Mouse (Mus musculus): ENCODE measurements around the gene Midn.

The Midn gene

DNA sequence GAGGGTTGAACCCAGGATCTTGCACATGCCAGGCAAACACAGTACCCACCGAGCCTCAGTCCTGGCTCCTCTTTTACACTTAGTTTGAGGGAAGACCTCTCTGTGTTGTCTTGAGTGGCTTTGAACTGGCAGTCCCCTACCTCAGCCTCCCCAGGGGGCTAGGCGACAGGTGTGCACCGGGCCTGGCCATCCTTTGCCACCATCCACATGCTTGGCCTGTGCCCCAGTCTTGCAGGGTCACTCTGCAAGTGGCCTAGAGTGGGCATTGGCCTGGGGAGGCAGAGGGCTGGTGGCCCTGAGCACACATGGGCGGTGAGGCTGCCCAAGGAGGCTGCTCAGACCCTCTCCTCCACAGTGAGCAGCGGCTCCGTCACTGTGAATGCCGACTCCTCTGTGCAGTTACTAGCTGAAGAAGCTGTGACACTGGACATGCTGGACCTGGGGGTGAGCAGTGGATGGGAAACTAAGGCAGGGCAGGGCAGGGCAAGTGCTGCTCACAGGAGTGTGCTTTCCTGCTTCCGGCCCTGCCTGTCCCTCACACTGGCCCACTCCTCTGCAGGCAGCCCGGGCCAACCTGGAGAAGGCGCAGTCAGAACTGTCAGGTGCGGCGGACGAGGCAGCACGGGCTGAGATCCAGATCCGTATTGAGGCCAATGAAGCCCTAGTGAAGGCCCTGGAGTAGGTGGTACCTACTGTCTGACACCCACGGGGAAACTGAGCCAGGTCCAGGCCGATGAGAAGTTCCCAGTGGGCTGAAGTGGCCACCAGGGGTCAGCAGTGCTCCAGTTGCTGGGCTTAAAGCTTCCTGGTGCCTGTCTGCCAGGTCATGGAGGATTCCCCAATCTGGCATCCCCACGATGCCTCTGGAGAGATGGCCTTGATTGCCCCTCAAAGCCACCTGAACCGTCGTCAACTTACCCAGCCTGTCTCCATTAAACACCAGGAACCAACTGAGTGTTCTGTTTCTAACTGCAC is 2.9 kb upstream of the Midn start:
- DNase-seq, result peak; percentile 86 to 92

DNA sequence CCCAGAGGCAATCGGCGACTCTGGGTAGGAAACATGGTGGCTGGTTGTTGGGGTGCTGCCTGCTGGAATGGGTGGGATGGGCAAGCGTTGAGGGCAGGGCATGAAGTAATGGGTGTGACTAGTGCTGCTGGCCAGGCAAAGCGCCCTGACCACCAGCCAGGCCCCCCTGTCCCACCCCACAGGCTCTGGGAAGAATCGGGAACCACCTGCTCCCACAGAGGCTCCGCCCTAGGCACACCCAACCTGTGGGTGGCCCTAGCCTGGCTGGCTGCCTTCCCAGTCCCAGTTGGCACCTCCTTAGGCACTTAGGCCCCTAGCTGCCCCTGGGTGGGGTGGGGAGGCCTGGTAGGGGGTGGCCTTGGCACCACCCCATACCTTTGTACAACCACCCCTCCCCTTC is 2.2 kb upstream of the Midn start:
- DNase-seq, result peak; percentile 54 to 69

DNA sequence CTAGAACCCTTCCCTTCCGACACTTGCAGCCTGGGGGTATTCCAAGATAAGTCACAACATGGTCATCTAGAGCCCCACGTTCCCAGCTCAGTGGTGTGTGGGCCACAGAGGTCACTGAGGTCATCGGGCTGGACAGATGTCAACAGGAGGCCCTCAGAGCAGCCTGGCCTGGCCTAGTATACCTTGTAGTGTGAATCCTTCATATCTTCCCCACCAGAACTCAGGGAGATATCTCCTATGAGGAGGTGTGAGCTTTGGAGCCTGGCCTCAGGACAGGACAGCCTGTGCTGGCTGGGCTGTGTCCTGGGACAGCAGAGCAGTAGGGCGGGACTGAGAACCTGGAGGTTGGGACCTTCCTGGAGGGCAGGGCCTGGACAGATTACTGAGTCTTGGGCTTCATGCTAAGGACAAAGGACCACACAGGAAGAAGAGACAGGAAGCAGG is 1.5 kb upstream of the Midn start:
- DNase-seq, result peak in 1 of 2 experiments; percentile 33

DNA sequence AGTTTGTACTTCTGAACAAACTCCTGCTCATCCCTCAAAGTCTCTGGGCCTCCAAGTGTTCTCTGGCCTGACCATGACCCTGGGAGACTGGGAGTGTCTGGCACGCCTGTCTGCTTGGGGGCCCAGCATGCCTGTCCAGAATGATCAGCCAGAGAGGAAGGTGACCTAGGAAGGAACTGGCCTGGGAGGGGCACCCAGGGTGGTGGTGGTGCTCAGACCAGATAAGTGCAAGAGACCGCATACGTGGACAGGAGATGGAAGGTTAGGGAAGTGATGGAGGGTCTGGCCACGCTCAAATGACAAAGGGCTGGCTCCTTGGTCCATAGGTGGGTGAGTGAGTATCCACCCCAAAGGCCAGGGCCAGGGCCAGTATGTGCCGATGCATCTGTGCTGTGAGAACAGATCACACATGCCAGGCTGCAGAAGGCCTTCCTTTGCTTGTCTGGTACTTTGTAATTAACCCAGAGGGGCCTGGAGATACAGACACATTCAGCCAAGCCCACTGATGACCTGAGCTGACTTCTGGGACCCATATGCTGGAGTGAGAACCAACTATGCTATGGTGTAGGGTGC is 840 bp upstream of the Midn start:
- DNase-seq, result peak in 1 of 2 experiments; percentile 36

DNA sequence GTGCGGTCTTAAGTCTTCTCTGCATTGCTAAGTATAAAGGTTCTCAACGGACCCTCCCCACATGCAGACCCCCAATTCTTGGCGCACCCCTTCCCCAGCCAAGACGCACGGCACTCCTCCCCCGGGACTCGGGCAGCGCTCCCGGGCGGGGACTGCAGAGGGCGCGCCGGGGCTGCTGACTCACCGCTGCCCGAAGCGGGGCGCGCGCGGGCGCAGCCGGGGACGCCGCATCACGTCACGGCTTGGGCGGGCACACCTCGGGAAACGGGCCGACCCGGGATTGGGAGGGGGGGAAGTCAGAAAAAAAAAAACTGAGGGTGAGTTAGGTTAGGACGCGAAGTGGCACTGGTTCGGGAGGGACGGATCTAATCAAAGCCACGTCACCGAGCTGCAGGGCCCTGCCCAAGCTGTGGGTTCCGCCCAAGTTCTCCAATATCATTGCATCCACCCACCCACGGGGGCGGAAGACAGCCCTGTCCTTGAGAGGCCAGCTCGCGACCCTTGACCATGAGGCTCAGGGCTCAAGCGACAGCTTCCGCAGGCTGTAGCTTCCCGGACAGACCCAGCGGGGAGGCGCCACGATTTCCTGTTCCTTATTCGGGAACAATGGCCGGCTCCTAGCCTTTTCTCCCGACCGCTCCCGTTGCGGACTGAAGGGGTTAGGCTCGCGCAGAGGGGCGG is 678 bp downstream of the Midn start:
- DNase-seq, result peak; percentile 95 to 97

DNA sequence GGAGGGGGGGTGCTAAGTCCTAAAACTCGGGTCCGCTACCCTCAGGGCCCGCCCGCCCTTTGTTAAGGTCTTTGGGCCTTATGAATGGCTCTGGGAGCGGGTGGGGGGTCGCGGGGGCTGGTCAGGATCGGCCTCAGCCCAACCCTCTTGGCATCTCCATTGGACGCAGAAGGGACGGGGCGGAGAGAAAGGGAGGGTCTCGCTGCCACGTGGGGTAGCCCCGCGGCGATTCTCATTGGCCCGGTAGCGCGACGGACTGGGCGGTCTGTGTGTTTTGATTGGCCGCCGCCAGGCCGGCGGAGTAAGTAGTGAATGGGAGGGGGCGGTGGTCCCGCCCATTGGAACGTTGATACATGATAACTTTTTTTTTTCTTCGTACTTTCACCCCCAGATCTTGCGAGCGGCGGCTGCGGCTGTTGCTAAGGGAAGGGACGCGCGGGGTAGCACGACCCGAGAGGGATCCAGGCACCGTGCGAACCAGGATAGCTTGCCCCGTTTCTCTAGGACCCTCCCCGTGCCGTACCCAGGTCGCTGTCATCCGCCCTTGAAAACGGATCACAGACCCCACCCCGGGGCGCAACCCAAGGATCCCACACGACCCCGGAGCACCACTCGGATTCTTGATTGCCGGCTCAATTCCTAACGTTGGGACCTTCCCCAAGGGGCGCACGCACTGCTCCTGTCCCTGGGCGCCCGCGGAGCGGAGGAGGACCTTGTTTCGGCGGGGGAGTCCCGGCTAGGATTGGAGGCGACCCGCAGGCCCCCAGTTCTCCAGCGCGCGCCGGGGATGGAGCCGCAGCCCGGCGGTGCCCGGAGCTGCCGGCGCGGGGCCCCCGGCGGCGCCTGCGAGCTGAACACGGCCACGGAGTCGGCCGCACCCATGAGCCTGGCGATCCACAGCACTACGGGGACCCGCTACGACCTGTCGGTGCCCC is 1.5 kb downstream of the Midn start:
- peak; percentile 98 to 99 for DNase-seq

DNA sequence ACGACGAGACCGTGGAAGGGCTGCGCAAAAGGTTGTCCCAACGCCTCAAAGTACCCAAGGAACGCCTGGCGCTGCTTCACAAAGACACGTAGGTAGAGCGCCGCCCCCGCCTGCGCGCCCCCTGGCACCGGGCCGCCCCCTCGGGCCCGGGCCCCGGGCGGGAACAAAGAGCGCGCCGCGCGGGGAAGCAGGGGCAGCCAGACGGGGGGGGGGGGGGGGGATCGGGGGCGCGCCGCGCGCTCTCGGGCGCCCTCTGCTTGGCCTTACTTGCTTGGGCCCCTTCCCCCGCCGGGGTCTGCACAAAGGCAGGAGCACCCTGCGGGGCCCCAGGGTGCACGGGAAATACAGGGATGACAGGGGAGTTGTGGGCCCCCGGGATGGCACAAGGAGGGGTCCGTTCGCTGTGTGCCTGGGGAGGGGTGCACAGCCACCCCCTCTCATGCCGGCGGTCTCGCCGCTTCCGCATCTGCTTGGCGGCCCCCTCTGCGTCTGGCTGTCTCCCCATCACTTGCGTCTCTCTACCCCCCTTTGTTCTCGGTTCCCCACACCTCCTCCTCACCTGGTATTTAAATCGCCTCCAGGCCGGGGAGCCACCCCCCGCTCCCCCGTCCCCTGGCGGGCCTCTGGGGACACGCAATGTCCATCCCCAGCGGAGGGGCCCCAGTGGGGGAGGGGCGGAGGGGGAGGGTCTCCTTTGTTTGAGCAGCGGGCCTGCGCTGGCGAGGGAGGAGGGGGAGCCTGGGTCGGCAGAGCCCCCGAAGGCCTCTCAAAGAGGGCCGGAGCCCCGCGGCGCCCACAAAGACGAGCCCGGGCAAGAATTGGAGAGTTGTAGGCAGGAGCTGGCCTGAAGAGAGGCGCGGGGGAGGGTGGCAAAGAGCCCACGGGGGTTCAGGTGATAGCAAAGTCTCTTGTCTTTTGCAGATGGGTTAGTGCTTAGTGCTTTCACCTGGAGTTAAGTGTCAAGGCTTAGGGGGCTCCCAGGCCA is 2.4 kb downstream of the Midn start:
- peak; percentile 80 to 82 for DNase-seq

DNA sequence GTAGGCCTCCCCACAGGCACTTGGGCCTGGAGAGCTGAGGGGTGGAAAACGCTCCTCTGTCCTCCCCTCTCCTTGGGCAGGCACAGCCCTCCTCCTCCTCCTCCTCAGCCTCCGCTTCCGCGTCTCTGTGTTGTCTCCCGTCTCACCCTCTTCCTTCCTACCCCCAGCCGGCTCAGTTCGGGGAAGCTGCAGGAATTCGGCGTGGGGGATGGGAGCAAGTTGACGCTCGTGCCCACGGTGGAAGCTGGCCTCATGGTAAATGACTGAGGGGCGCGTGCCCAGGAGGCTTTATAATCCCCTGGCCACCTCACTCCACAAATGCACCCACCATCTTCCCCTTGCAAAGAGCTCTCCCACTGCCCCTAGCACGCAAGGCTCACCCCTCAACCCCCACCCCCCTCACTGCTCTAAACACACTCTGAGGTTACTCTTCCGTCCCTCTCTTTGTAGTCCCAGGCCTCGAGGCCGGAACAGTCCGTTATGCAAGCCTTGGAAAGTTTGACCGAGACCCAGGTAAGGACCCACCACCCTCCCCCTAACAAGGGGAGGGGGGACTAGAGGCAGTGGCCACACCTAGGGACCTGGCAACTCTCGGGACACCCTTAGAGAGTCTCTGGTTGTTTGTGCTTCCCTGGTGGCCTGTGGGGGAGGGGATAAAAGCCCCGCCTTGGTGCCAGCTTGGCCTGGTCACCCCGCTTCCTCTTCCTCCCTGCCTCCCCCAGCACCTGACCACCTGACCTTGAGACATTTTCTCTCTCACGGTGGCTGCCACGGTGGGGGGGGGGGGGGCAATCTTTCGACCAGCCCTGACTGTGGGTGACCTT is 3.4 kb downstream of the Midn start:
- DNase-seq, result peak; percentile 70 to 79

DNA sequence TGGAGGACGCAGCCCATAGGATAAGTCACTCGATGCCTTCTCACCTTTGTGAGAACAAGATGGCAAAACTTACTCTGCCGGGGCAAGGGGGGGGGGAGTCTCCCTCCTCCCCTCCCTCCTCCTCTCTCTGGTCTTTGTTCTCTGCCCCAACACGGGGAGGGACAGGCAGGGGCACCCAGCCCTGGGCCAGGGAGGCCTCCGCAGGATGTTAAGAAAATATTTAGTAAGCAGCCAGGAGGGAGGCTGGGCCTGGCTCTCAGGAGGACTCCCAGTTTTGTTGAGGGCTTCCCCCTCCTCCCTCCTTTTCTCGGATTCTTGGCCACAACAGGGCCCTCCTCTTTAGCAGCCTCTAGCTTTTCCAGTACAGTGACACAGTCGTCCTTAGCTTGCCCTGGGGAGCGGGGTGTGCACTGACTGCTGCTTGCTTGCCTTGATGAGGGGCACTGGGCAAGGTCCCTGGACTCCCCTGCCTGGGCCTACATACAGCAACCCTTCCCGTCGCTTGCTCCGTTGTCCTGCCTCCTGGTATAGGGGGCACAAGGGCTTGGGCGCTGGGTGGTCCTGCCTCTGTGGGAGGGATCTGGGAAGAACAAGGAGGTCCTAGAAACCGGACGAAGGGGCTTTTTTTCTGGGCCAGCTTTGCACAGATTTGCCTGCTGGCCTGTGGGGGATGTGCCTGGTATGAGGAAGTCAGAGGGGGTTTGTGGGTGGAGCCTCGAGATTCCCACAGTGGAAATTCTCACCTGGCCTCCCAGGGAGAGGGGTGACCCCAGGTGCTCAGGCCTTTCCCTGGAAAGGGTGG is 4.2 kb downstream of the Midn start:
- peak in 1 of 2 experiments; percentile 47 for DNase-seq

DNA sequence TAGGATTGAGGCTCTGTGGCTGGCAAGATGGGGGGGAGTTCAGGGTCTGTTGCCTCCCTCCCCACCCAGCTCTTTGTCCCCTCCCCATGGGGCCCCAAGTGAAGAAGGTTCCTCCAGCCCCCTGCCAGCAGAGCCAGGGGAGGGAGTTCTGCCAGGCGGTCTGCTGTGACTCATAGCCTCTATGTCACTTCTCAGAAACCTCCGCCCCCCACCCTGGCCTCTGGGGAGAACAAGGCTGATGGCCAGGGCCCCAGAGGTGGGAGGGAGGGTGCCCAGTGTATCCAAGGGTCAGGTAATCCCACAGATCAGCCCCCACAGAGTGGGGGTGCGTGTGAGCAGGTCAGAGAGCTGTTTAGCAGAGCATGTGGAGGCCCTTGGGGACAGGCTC is 4.8 kb downstream of the Midn start:
- peak in 1 of 2 experiments; percentile 38 for DNase-seq

DNA sequence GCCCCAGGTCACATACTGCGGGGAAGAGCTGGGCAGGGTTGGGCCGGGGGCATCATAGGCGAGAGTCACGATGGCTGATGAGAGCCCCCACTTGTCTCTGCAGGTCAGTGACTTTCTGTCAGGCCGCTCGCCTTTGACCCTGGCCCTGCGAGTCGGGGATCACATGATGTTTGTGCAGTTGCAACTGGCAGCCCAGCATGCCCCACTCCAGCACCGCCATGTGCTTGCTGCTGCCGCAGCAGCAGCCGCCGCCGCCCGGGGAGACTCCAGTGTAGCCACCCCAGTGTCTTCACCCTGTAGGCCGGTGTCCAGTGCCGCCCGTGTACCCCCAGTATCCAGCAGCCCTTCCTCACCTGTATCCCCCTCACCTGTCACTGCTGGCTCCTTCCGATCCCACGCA is 5.6 kb downstream of the Midn start:
- no peak for DNase-seq

DNA sequence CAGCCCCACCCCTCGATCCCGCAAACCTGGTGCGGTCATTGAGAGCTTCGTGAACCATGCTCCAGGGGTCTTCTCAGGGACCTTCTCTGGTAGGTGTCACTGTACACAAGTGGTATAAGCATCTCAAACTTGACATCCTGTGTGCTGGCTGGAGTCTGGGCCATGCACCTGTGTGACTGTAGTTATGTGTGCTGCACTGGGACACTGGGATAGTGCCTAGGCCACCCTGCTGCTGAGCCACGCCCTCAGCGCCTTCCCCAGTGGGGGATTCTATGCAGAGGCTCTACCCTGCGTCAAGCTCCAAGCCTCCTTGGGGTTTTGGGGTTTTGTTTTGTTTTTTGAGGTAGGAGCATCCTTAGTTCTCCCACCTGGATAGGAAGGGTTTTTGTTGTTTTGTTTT is 6.3 kb downstream of the Midn start:
- peak in 1 of 2 experiments; percentile 10 for DNase-seq

DNA sequence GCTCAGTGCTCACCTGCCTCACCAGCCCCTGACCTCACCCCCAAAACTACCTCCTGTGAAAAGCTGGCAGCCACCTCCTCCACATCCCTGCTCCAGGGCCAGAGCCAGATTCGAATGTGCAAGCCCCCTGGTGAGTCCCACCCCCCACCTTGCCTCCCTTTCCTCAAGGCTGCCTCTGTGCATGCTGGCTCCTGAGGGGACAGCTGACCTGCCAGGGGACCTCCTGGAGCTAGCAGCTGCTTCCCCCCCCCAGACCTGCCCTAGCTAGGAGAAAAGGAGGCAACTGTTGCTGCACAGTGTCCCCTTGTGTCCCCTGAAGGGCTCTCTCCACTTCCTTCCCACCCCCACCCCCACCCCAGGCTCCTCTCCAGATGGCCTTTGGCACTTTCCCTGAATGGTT is 7.2 kb downstream of the Midn start:
- DNase-seq, result peak in 1 of 2 experiments; percentile 19

DNA sequence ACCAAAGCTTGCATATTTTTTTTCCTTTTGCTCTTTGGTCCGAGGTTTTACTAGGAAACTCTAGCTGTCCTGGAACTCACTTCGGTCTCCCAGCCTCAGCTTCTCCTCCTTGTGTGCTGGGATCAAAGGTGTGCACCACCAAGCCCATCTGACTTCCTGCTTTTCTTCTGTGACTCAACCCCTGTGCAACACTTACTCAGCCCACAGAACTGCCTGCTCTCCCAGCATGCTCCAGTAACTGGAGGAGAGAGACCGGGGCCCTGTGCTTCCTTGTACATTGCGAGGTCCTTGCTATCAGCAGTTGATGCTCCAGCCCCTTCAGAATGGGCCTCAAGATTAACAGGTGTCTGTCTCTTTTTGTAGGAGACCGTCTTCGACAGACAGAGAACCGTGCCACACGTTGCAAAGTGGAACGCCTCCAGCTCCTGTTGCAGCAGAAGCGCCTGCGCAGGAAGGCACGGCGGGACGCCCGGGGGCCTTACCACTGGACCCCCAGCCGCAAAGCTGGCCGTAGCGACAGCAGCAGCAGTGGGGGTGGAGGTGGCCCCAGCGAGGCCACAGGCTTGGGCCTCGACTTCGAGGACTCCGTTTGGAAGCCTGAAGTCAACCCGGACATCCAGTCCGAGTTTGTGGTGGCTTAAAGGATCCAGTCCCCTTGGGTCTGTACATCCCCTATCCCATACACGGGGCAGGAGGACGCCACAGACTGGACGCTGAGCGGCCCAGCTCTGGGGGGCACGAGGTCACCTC is 8.1 kb downstream of the Midn start:
- DNase-seq, result peak in 1 of 2 experiments; percentile 29

DNA sequence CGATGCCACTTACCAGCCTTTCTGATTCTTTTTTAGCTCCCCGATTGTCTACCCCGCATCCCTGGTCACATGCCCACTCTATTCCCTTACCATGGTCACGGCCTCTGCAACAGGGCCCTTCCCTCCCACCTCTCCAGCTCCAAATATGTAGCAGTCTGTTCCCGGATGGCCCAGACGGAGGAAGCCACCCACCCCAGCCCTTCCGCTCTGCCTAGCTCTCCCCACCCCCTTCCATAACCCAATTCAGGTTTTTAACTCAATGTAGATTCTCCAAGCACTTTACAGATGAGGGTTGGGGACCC is 8.6 kb downstream of the Midn start:
- DNase-seq, result peak in 1 of 2 experiments; percentile 37

DNA sequence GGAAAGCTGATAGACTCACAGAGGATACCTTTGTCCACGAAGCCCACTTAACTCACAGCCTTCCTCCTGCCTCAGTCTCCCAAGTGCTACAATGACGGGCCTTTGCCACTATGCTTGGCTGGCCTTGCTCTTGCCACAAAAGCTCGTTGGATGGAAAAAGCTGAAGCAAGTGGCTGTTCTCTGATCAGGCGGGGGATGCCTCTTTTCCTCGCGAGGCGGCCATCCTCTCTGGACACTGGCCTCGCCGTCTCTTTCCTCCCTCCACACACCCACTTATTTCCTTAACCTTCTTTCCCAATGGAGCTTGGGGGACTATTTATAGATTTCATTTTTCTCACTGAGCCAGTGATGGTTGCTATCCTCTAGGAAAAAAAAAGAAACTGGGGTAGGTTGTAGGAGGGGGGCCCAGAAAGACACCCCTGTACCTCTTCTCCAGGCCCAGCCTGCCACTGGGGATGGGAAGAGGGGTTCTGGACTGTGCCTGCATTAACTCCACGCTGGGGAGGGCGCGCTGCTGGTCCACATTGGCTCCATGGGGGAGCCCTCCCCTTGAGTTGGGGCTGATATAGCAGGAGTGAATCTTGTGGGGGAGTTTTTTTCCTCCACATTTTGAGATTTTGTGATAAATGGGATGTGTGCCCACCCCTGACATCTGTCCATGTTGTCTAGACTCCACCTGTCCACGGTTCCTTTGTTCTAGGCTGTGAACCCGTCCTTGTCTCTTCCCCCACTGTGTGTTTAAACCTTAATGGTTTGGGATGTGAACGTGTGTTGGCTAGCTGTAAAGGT is 9.3 kb downstream of the Midn start:
- no peak for DNase-seq

DNA sequence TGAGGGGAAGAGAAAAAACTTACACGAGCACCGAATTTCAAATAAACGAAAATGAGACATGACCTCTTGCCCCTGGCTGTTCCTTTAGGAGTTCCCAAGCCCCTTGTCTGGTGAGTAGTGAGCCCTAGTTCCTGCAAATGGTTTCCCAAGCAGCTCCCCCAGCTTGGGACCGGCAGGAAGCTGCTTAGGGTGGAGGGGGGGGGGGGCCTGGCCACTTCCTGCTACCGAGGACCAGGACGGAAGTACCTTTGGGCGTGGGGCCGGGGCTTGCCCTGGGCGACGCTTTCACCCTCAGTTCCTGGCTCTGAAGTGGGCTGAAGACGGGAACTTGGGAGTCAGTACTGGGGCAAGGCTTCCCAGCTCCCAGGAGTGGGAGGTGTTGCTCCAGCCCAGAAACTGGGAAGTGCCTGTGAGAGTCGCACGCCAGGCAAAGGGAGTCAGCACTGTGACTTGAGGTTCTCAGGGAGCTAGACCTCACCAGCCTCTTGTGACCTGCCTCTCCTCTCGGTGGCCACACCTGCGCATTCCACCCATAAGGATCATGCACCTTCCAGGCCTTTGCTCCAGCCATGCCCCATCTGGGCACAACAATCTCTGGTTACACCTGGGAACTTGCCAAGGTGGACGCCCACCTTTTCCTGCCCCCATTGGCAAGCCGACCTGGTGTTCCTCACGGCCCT is 10.4 kb downstream of the Midn start:
- DNase-seq, result peak in 1 of 2 experiments; percentile 44
